Mouse (Mus musculus) ES-Bruce4 (cell line): ENCODE measurements around the gene Hoxa4.

ENCODE experiments used
- CTCF ChIP-seq: IDR thresholded peaks from one replicate; pipeline ENCODE4 v1.8.1; 2011; ENCODE audit warnings: low read depth, low read length
- POLR2A ChIP-seq: IDR thresholded peaks from one replicate; pipeline ENCODE4 v1.8.1; 2011; ENCODE audit warnings: low read length; ENCODE audit not compliant: insufficient read depth

DNA sequence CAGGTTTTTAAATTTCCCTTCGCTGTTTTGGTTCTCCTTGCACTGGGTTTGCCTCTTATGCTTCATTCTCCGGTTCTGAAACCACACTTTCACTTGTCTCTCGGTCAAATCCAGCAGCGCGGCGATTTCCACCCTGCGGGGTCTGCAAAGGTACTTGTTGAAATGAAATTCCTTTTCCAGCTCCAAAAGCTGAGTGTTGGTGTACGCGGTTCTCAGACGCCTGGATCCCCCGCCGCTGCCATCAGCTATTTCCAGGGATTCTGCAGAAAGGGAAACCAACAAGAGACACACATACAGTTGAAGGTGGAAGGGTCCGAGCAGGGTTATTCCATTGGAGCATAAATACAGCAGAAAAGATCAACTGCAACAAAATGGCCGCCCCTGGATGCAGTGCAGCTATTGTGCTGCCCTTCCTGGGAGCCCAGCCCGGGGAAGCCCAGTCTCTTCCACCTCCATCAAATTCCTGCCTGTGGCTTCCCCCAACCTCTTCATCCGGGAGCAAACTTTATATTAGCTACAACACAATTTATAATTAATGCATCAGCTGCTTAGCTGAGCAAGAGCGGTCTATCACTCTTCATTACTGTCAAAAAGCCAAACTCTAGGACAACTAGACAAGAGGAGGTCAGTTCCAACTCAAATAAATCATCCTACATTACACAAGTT is 28.1 kb downstream of the Hoxa4 start:
- no peak for TF ChIP-seq CTCF
- TF ChIP-seq POLR2A, result no peak
